Mouse (Mus musculus) heart, embryonic 15.5 days (tissue): ENCODE measurements around the gene Cpe. TPM values are rescaled to one million over a fixed set of nuclear protein-coding genes. Genes with fewer than 3 reads are reported as not detected.
"Not testable (repeated sequence)": the region's sequence is repeated elsewhere in the genome, so short reads cannot be mapped to it uniquely, and the experiment has no call there.

ENCODE experiments used
- ATAC-seq: fragments of 200-750 bp; cut with Nextera tagmentation; replicated peaks from 2 replicates; pipeline ENCODE4 v1.8.0; 2017; ENCODE audit warnings: low read depth, moderate TSS enrichment; ENCODE audit not compliant: insufficient number of reproducible peaks, insufficient read depth, low FRiP score
- H3K27ac ChIP-seq: fragments of 300-500 bp; sonication (generic); 2 replicates; pipeline ENCODE4 v1.5.1; 2015; ENCODE audit warnings: mild to moderate bottlenecking, inconsistent platforms
- H3K27me3 ChIP-seq: fragments of 300-500 bp; sonication (generic); 2 replicates; pipeline ENCODE4 v1.6.1; 2015; ENCODE audit warnings: inconsistent platforms
- H3K36me3 ChIP-seq: fragments of 300-500 bp; sonication (generic); 2 replicates; pipeline ENCODE4 v1.6.1; 2015; ENCODE audit warnings: mild to moderate bottlenecking, inconsistent platforms
- H3K4me1 ChIP-seq: fragments of 300-500 bp; sonication (generic); replicated peaks from 2 replicates; pipeline ENCODE4 v1.6.1; 2015; ENCODE audit warnings: inconsistent platforms
- H3K4me2 ChIP-seq: fragments of 300-500 bp; sonication (generic); 2 replicates; pipeline ENCODE4 v1.6.1; 2015; ENCODE audit warnings: inconsistent platforms, mild to moderate bottlenecking, moderate library complexity
- H3K4me3 ChIP-seq: fragments of 300-500 bp; sonication (generic); 2 replicates; pipeline ENCODE4 v1.5.1; 2015; ENCODE audit warnings: mild to moderate bottlenecking, inconsistent platforms
- H3K9ac ChIP-seq: fragments of 300-500 bp; sonication (generic); 2 replicates; pipeline ENCODE4 v1.6.1; 2015; ENCODE audit warnings: mild to moderate bottlenecking, inconsistent platforms
- H3K9me3 ChIP-seq: fragments of 300-500 bp; sonication (generic); replicated peaks from 2 replicates; pipeline ENCODE4 v1.6.1; 2016; ENCODE audit warnings: inconsistent platforms
- WGBS: fragments of 180-500 bp; shearing (Covaris S2); methylation state at CpG from one replicate; pipeline ENCODE4 v1.1.7; 2015; ENCODE audit warnings: mixed read lengths; 5-methylcytosine and 5-hydroxymethylcytosine counted together
- polyA plus RNA-seq: library from polyadenylated mRNA; unstranded; fragments of >200 nt; fragmentation: Nextera tagmentation; extraction: Ambion mirVana; gene quantifications from 2 replicates; pipeline ENCODE4 v1.2.1, GENCODE M21; 2015

Cpe gene
- polyA plus RNA-seq, 1 experiment from 2014 or later, result 276 TPM

GRCm38 (mm10) chr8:64674951-64675585, 17.8 kb downstream of the Cpe start:
- peak overlapping the region; percentile 69 for H3K27ac ChIP-seq
- WGBS, result 37% methylated on average over 8 of the region's 8 CpGs

GRCm38 (mm10) chr8:64672920-64673319, 19.9 kb downstream of the Cpe start:
- no peak for ATAC-seq
- Histone ChIP-seq H3K4me3 (no peak overlapping the region), H3K9me3 (0 out of 2 replicates have a peak, but pooled peaks cover 4% of the 10 kb centered on the region), H3K36me3 (no peaks in the 10 kb centered on the region), H3K4me2 (no peak overlapping the region), H3K4me1 (peaks cover 10% of the 10 kb centered on the region), H3K27ac (no peak overlapping the region), H3K27me3 (no peaks in the 10 kb centered on the region), H3K9ac (no peak overlapping the region)
- 55% methylated on average over 2 of the region's 2 CpGs for WGBS

More at GRCm38 (mm10) chr8:64674951-64675585, 17.8 kb downstream of the Cpe start:
- Histone ChIP-seq H3K4me1 (peaks cover 10% of the 10 kb centered on the region), H3K9ac (no peak overlapping the region), H3K4me3 (no peak overlapping the region), H3K36me3 (no peaks in the 10 kb centered on the region), H3K27me3 (no peaks in the 10 kb centered on the region), H3K9me3 (0 out of 2 replicates have a peak, but pooled peaks cover 4% of the 10 kb centered on the region), H3K4me2 (peak overlapping the region; percentile 33)
- ATAC-seq, result peak; percentile 88

- H3K9me3 ChIP-seq, result 0 out of 2 replicates have a peak, but pooled peaks cover 4% of the 10 kb centered on the region
- H3K4me3 ChIP-seq, result no peak overlapping the region
- no peak overlapping the region for H3K27ac ChIP-seq
- peaks cover 10% of the 10 kb centered on the region for H3K4me1 ChIP-seq
- 50% methylated on average over 1 of the region's 1 CpGs for WGBS
- H3K27me3 ChIP-seq, result no peaks in the 10 kb centered on the region
- H3K36me3 ChIP-seq, result no peaks in the 10 kb centered on the region
- no peak overlapping the region for H3K9ac ChIP-seq
- ATAC-seq, result no peak
- H3K4me2 ChIP-seq, result no peak overlapping the region
These were observed 20.9 kb downstream of the Cpe start for GRCm38 (mm10) chr8:64671937-64672336.

DNA sequence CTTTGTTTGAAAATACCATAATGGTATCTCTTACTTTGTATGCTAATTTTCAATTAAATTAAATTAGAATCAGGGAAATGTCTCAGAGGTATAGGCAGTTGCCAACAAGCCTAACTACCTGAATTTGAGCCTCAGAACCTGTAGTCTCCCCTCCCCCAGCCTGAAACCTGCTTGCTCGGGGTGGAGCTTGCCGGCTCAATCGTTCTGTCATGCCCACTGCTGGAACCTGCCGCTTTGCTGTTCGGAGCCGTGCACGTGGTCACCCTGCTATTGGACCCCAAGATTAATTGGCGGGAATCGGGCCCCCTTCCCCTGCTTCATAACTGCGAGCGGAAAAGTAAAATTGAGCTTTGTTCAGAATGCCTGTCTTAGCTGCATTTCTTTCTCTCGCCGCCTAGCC, 26.5 kb downstream of the Cpe start:
- 75% methylated on average over 13 of the region's 13 CpGs for WGBS
- 0 out of 2 replicates have a peak overlapping the region, but pooled peaks have one; percentile 54 for H3K27ac ChIP-seq
- ATAC-seq, result not testable (repeated sequence)

DNA sequence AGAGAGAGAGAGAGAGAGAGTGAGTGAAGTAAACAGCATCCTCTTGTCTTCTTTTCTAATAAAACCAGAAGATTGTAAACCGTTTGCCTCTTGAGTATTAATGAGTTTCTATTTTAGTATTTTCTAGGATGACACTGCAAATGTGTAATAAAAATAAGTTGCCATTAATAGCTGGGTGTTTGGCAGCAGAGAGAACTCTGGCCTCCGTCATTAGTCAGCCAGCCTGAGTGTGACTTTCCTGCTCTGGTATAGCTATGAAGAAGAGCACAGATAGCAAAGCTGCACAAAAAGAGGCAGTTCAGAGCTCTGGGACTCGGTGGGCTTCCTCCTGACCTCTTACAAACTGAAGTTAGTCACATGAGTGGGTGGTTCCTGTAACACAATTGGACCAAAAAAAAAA, 27.3 kb downstream of the Cpe start:
- H3K9ac ChIP-seq, result no peak overlapping the region
- ATAC-seq, result no peak
- WGBS, result 12% methylated on average over 3 of the region's 3 CpGs
- no peaks in the 10 kb centered on the region for H3K36me3 ChIP-seq
- no peaks in the 10 kb centered on the region for H3K27me3 ChIP-seq
- H3K4me1 ChIP-seq, result peaks cover 14% of the 10 kb centered on the region
- H3K4me2 ChIP-seq, result 0 out of 2 replicates have a peak overlapping the region, but pooled peaks have one; percentile 2
- no peak overlapping the region for H3K4me3 ChIP-seq
- H3K27ac ChIP-seq, result peak overlapping the region; percentile 54; the same call in 1 of the 2 replicates
- H3K9me3 ChIP-seq, result no peaks in the 10 kb centered on the region

More for the DNA sequence above, 26.5 kb downstream of the Cpe start:
- H3K9ac ChIP-seq, H3K4me2 ChIP-seq, H3K36me3 ChIP-seq, H3K27me3 ChIP-seq, H3K9me3 ChIP-seq, H3K4me3 ChIP-seq: not testable (repeated sequence)
- H3K4me1 ChIP-seq, result peaks cover 14% of the 10 kb centered on the region

DNA sequence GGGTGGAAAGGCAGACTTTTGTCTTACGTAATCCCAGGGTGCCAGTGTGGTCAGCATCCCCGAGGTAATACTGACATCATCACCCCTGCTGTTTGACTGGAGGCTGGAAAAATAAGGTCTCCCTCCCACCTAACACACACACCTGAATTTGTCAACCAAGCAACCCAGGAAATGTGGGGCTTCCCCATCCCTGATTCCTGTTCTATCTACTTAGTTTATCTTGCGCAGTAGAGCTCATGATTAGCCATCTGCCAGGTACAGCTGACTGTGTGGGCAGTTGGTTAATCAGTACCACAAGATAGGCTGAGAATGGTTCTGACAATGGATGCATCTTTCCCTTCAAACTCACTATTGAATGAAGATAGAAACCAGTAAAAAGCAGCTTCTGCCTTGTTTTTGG, 28.0 kb downstream of the Cpe start:
- no peaks in the 10 kb centered on the region for H3K36me3 ChIP-seq
- peaks cover 14% of the 10 kb centered on the region for H3K4me1 ChIP-seq
- no peaks in the 10 kb centered on the region for H3K9me3 ChIP-seq
- H3K27ac ChIP-seq, result no peak overlapping the region
- no peak overlapping the region for H3K4me2 ChIP-seq
- ATAC-seq, result no peak
- H3K27me3 ChIP-seq, result no peaks in the 10 kb centered on the region
- WGBS, result 70% methylated on average over 3 of the region's 3 CpGs
- no peak overlapping the region for H3K4me3 ChIP-seq
- H3K9ac ChIP-seq, result no peak overlapping the region

- Histone ChIP-seq H3K9me3 (no peaks in the 10 kb centered on the region), H3K27ac (no peak overlapping the region), H3K9ac (no peak overlapping the region), H3K27me3 (no peaks in the 10 kb centered on the region), H3K4me3 (no peak overlapping the region), H3K4me1 (peaks cover 14% of the 10 kb centered on the region), H3K4me2 (no peak overlapping the region), H3K36me3 (no peaks in the 10 kb centered on the region)
- no peak for ATAC-seq
- WGBS, result 52% methylated on average over 2 of the region's 2 CpGs
These were observed 28.5 kb downstream of the Cpe start for GRCm38 (mm10) chr8:64664350-64664749.

GRCm38 (mm10) chr8:64659097-64659496, 33.8 kb downstream of the Cpe start:
- Histone ChIP-seq H3K4me3 (no peak overlapping the region), H3K9ac (no peak overlapping the region), H3K9me3 (no peaks in the 10 kb centered on the region), H3K4me2 (no peak overlapping the region), H3K4me1 (no peaks in the 10 kb centered on the region), H3K36me3 (no peaks in the 10 kb centered on the region), H3K27ac (no peak overlapping the region), H3K27me3 (no peaks in the 10 kb centered on the region)
- ATAC-seq, result no peak
- 68% methylated on average over 5 of the region's 5 CpGs for WGBS

DNA sequence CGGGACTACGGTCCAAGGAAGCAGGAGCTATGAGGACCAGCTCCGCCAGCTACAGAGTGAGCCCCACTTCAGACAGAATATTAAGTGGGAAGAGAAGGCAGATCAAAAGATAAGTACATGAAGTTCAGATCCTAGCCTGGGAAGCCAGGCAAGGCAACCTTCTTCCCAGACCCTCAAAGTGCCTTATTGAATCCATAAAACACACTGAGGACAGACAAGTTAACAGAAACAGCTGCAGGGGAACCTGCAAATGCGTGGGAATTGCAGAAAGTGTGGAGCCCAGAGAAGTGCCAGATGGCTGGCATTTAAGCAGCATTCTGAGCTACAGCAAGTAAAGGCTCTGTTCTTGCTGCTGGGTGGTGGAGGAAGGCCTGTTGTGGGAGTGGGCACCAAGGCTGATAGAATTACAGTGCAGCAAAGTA, 34.9 kb downstream of the Cpe start:
- no peaks in the 10 kb centered on the region for H3K9me3 ChIP-seq
- 84% methylated on average over 4 of the region's 4 CpGs for WGBS

DNA sequence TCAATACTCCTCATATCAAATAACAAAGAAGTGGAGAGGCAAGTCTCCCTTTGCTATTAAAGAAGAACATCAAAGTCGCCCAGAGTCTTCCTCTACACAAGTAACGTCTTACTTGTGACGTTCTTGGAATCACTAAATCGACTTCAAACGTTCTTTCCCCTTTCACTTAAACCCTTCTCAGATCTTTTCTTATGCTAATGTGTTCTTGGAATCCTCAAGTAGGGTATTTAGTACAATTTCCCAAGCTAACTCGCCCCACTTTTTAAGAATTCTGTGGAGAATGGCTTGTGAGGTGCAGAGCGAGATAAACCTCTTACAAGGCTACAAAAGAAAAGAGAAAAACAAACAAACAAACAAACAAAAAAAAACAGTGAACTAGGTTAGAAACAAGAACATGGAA, 35.3 kb downstream of the Cpe start:
- no peaks in the 10 kb centered on the region for H3K4me1 ChIP-seq
- no peaks in the 10 kb centered on the region for H3K36me3 ChIP-seq
- H3K27me3 ChIP-seq, result no peaks in the 10 kb centered on the region
- H3K9me3 ChIP-seq, result no peaks in the 10 kb centered on the region
- no peak overlapping the region for H3K4me3 ChIP-seq
- ATAC-seq, result no peak
- WGBS, result 66% methylated on average over 7 of the region's 7 CpGs
- no peak overlapping the region for H3K9ac ChIP-seq
- H3K4me2 ChIP-seq, result no peak overlapping the region
- no peak overlapping the region for H3K27ac ChIP-seq

More for the DNA sequence above, 34.9 kb downstream of the Cpe start:
- no peak overlapping the region for H3K27ac ChIP-seq
- no peak for ATAC-seq
- H3K27me3 ChIP-seq, result no peaks in the 10 kb centered on the region
- H3K9ac ChIP-seq, result no peak overlapping the region
- H3K36me3 ChIP-seq, result no peaks in the 10 kb centered on the region
- H3K4me2 ChIP-seq, result no peak overlapping the region
- H3K4me1 ChIP-seq, result no peaks in the 10 kb centered on the region
- no peak overlapping the region for H3K4me3 ChIP-seq

DNA sequence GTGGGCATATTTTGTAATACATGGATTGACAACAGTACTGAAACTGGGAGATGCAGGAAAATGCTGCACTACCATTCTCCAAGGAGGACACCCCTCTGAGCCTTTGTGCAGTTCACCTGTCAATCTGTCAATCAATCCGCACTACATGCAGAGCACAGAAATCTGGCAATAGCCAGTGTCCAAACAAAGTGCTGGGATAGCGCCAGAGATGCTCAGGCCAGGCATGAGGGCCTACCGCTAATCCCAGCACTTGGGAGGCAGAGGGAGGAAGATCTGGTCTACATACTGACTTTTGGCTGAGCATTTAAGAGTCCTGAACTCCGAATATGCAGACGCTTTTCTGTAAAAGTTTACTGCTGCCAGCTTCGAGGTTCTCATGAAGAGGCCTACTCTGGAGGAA, 37.0 kb downstream of the Cpe start:
- ATAC-seq, result no peak
- H3K9me3 ChIP-seq, result no peaks in the 10 kb centered on the region
- H3K4me1 ChIP-seq, result no peaks in the 10 kb centered on the region
- no peak overlapping the region for H3K4me3 ChIP-seq
- WGBS, result 79% methylated on average over 6 of the region's 6 CpGs
- H3K27me3 ChIP-seq, result no peaks in the 10 kb centered on the region
- no peak overlapping the region for H3K27ac ChIP-seq
- H3K36me3 ChIP-seq, result no peaks in the 10 kb centered on the region
- no peak overlapping the region for H3K4me2 ChIP-seq
- no peak overlapping the region for H3K9ac ChIP-seq

- 74% methylated on average over 2 of the region's 2 CpGs for WGBS
- H3K27ac ChIP-seq, result no peak overlapping the region
- H3K9me3 ChIP-seq, result no peaks in the 10 kb centered on the region
- no peak overlapping the region for H3K9ac ChIP-seq
- H3K4me3 ChIP-seq, result no peak overlapping the region
- H3K4me2 ChIP-seq, result no peak overlapping the region
- no peaks in the 10 kb centered on the region for H3K27me3 ChIP-seq
- H3K36me3 ChIP-seq, result no peaks in the 10 kb centered on the region
- ATAC-seq, result no peak
- H3K4me1 ChIP-seq, result no peaks in the 10 kb centered on the region
These were observed 37.8 kb downstream of the Cpe start for GRCm38 (mm10) chr8:64655087-64655486.
